Mouse (Mus musculus) midbrain, embryonic 16.5 days (tissue): ENCODE results near the gene Sorl1. TPM values are rescaled to one million over a fixed set of nuclear protein-coding genes. Genes with fewer than 3 reads are reported as not detected.

Experiments used
- ATAC-seq: fragments of 200-750 bp; cut with Nextera tagmentation; 2 replicates; pipeline ENCODE4 v1.8.0; 2017; ENCODE audit warnings: moderate TSS enrichment
- H3K27ac ChIP-seq: fragments of 300-500 bp; sonication (generic); 2 replicates; pipeline ENCODE4 v1.5.1; 2014; ENCODE audit warnings: mild to moderate bottlenecking, low read length, mixed read lengths
- H3K27me3 ChIP-seq: fragments of 300-500 bp; sonication (generic); 2 replicates; pipeline ENCODE4 v1.6.1; 2014; ENCODE audit warnings: low read depth, low read length, mixed read lengths; ENCODE audit not compliant: control insufficient read depth, insufficient read depth
- H3K36me3 ChIP-seq: fragments of 300-500 bp; sonication (generic); 2 replicates; pipeline ENCODE4 v1.6.1; 2014; ENCODE audit warnings: mild to moderate bottlenecking, low read length, moderate library complexity, mixed read lengths; ENCODE audit not compliant: control insufficient read depth, insufficient read depth
- H3K4me1 ChIP-seq: fragments of 300-500 bp; sonication (generic); 2 replicates; pipeline ENCODE4 v1.6.1; 2014; ENCODE audit warnings: mild to moderate bottlenecking, low read length, mixed read lengths; ENCODE audit not compliant: control insufficient read depth, insufficient read depth
- H3K4me2 ChIP-seq: fragments of 300-500 bp; sonication (generic); 2 replicates; pipeline ENCODE4 v1.6.1; 2014; ENCODE audit warnings: mild to moderate bottlenecking, low read length, mixed read lengths
- H3K4me3 ChIP-seq: fragments of 300-500 bp; sonication (generic); 2 replicates; pipeline ENCODE4 v1.5.1; 2014; ENCODE audit warnings: low read depth, mild to moderate bottlenecking, low read length, moderate library complexity, mixed read lengths
- H3K9ac ChIP-seq: fragments of 300-500 bp; sonication (generic); 2 replicates; pipeline ENCODE4 v1.6.1; 2014; ENCODE audit warnings: low read depth, low read length, mixed read lengths
- H3K9me3 ChIP-seq: fragments of 300-500 bp; sonication (generic); replicated peaks from 2 replicates; pipeline ENCODE4 v1.6.1; 2014; ENCODE audit warnings: mild to moderate bottlenecking, low read length, mixed read lengths; ENCODE audit not compliant: control insufficient read depth, poor library complexity, severe bottlenecking
- WGBS: fragments of 180-500 bp; shearing (Covaris S2); extraction: QIAGEN DNeasy Blood & Tissue Kit; methylation state at CpG from one replicate; pipeline ENCODE4 v1.1.7; 2014; 5-methylcytosine and 5-hydroxymethylcytosine counted together
- polyA plus RNA-seq: library from polyadenylated mRNA; unstranded; fragments of >200 nt; fragmentation: Nextera tagmentation; extraction: Ambion mirVana; gene quantifications from 2 replicates; pipeline ENCODE4 v1.2.1, GENCODE M21; 2015

Gene Sorl1
- polyA plus RNA-seq, 1 experiment from 2014 or later: 6.8 TPM

DNA sequence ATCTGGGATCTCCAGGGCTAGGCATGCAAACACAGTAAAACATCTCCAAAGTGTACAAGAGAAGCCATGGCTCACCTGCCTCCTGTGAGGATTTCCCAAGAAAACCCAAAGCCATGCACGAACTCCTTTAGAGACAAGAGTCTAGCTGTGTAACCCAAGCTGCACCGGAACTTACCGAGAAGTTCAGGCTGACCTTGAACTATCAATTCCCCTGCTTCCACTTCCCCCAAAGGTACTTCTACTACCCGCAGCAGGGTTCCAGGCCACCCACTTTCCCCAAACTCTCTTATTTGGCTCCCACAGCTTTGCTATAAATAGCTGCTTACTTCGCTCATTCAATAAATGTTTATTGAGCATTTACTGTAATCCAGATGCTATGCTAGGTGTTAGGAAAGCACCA lies 10.8 kb downstream of the Sorl1 start:
- Histone ChIP-seq H3K4me1 (peaks cover 7% of the 10 kb centered on the region; the same call in 1 of the 2 replicates), H3K9ac (no peak overlapping the region), H3K9me3 (no peaks in the 10 kb centered on the region), H3K4me3 (no peak overlapping the region), H3K36me3 (no peaks in the 10 kb centered on the region), H3K27me3 (no peaks in the 10 kb centered on the region), H3K27ac (no peak overlapping the region), H3K4me2 (no peak overlapping the region)
- WGBS: 95% methylated on average over 5 of the region's 5 CpGs
- no peak for ATAC-seq

DNA sequence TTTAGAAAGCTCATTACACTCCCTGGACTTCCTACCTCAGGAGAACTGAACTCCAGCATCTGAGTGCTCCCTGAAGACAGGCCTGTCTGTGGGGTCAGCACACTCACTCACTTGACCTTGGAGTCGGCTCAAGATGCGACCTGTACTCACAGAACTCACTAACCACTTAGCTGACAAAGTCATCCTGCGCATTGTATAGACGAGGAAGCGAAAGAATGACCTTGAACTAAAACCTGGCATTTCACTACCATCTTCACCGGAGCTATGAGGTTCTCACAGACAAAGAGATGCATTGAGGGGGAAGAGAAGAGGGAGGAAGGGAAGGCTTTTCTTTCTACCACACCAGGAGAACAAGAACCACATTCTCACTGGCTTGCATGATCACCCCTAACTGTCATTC lies 11.4 kb downstream of the Sorl1 start:
- 91% methylated on average over 6 of the region's 6 CpGs for WGBS
- no peak overlapping the region for H3K27ac ChIP-seq
- no peak overlapping the region for H3K9ac ChIP-seq
- ATAC-seq: no peak
- H3K9me3 ChIP-seq: no peaks in the 10 kb centered on the region
- H3K4me3 ChIP-seq: no peak overlapping the region
- peaks cover 7% of the 10 kb centered on the region; the same call in 1 of the 2 replicates for H3K4me1 ChIP-seq
- no peaks in the 10 kb centered on the region for H3K36me3 ChIP-seq
- no peaks in the 10 kb centered on the region for H3K27me3 ChIP-seq
- no peak overlapping the region for H3K4me2 ChIP-seq

DNA sequence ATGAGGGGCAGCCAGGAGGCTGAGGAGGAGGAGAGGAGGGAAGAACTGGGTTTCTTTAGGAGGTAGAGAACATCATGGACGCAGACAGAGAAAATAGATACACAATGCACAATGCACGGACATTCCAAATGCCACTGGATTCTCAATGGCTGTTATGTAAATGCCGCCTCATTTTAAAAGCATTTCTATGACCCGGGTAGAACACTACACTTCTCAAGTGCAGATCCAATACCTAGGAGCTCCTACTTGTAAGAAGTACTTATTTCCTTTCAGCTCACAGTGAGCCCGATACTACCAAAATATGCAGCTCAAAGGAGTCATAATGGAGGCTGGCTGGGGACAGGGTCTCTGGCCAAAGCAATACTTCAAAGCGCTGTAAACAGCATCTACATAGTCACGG lies 12.8 kb downstream of the Sorl1 start:
- H3K4me1 ChIP-seq: peaks cover 3% of the 10 kb centered on the region; the same call in 1 of the 2 replicates
- 88% methylated on average over 7 of the region's 7 CpGs for WGBS
- no peaks in the 10 kb centered on the region for H3K27me3 ChIP-seq
- no peak overlapping the region for H3K27ac ChIP-seq
- no peaks in the 10 kb centered on the region for H3K36me3 ChIP-seq
- H3K9me3 ChIP-seq: no peaks in the 10 kb centered on the region
- no peak overlapping the region for H3K9ac ChIP-seq
- no peak for ATAC-seq
- H3K4me3 ChIP-seq: no peak overlapping the region
- H3K4me2 ChIP-seq: no peak overlapping the region

DNA sequence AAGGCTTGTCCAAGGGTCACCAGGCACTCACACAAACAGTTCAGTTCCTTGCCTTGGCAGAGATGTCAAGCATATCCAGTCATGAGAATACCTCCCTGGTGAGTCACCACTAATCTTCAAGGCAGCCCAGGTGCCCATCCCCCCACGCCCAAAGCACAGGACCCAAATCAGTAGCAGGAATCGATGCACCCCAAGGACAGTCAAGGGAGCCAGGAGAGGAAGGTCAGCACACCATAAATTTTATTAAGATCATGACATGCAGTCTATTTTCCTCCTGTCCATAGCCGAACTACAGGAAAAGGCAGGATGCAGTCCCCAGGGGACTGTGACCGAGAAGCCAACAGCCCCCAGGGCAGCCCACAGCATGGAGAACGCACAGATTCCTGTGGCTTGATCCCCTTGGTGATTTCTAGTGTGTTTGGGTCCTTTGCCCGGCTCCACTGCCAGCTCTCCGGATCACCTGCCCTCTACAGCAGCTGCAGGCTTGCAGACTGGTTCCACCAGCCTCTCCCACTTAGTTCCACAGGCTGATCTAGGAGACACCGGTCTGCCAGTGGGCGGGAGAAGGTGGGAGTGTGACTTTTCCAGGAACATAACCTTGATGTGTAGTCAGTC lies 14.2 kb downstream of the Sorl1 start:
- Histone ChIP-seq H3K4me1 (0 out of 2 replicates have a peak, but pooled peaks cover 3% of the 10 kb centered on the region), H3K36me3 (no peaks in the 10 kb centered on the region), H3K9ac (no peak overlapping the region), H3K9me3 (no peaks in the 10 kb centered on the region), H3K27ac (no peak overlapping the region), H3K4me2 (no peak overlapping the region), H3K27me3 (no peaks in the 10 kb centered on the region), H3K4me3 (no peak overlapping the region)
- no peak for ATAC-seq
- WGBS: 65% methylated on average over 9 of the region's 9 CpGs

DNA sequence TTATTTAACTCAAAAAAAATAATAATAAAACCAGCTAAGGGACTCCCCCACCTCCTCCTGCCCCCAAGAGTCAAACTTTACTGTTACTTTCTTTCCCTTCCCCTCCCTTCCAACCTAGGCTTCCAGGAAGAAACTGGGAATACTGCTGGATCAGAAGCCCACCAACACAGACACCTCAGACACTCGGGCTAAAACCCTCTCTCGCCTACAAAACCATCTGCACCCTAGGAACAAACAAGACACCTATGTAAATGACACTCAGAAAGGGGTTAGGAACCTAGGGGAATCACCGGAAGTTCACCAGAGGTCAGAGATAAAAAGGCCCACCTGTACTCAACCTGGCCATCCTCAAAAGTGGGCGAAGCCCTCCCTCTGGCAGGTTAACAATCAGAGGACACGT lies 15.0 kb downstream of the Sorl1 start:
- H3K4me3 ChIP-seq: no peak overlapping the region
- 0 out of 2 replicates have a peak, but pooled peaks cover 3% of the 10 kb centered on the region for H3K4me1 ChIP-seq
- no peaks in the 10 kb centered on the region for H3K36me3 ChIP-seq
- H3K9ac ChIP-seq: no peak overlapping the region
- H3K27ac ChIP-seq: no peak overlapping the region
- 71% methylated on average over 5 of the region's 5 CpGs for WGBS
- no peak for ATAC-seq
- no peaks in the 10 kb centered on the region for H3K27me3 ChIP-seq
- no peak overlapping the region for H3K4me2 ChIP-seq
- no peaks in the 10 kb centered on the region for H3K9me3 ChIP-seq

DNA sequence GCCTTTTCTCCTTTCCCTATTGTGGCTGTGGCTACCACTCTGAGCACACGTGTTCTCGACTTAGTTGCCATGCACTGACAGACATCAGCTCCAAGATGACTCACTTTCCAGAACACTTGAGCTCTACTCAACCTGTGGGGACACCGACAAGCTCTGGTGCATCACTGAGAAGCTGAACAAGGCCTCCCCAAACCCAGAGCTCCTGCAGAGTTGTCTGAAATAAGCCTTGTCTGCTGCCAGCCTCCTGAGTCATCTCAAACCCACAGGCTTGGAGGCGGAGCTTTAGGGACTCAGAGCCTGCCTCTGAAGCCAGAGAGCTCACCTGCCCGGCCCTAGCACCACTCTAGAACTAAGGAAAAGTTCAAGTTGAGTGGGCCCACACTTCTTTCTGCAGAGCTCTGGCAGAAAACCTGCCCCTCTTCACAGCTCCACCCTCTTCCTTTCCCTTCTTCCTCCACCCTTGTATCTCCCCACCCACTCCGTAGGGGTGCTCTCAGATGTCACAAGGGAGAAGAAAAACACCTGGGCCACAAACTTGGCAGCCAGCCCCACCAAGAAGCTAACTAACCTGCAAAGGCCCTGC lies 15.6 kb downstream of the Sorl1 start:
- Histone ChIP-seq H3K27me3 (no peaks in the 10 kb centered on the region), H3K4me2 (no peak overlapping the region), H3K36me3 (no peaks in the 10 kb centered on the region), H3K4me3 (no peak overlapping the region), H3K9ac (no peak overlapping the region), H3K9me3 (no peaks in the 10 kb centered on the region), H3K4me1 (0 out of 2 replicates have a peak, but pooled peaks cover 3% of the 10 kb centered on the region), H3K27ac (no peak overlapping the region)
- ATAC-seq: no peak
- WGBS: 65% methylated on average over 6 of the region's 6 CpGs

DNA sequence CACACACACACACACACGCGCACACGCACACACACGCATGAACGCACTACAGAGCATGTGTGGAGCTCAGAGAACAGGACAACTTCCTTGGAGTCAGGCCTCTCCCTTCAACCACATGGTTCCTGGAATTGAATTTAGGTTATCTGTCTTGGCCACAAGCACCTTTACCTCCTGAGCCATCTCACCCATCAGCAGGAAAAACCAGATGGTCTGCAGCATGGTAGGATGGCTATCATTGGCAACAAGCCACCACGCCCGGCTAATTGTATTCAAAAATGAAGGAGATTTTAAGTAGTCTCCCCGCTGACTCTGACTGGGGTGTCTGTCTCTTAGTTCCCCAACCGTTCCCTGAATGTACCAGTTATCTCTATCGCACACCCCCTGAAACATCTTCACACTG lies 17.0 kb downstream of the Sorl1 start:
- no peaks in the 10 kb centered on the region for H3K36me3 ChIP-seq
- H3K27me3 ChIP-seq: no peaks in the 10 kb centered on the region
- no peak overlapping the region for H3K4me2 ChIP-seq
- no peak for ATAC-seq
- H3K9me3 ChIP-seq: no peaks in the 10 kb centered on the region
- H3K9ac ChIP-seq: no peak overlapping the region
- 90% methylated on average over 10 of the region's 10 CpGs for WGBS
- H3K4me3 ChIP-seq: no peak overlapping the region
- 0 out of 2 replicates have a peak, but pooled peaks cover 3% of the 10 kb centered on the region for H3K4me1 ChIP-seq
- H3K27ac ChIP-seq: no peak overlapping the region

DNA sequence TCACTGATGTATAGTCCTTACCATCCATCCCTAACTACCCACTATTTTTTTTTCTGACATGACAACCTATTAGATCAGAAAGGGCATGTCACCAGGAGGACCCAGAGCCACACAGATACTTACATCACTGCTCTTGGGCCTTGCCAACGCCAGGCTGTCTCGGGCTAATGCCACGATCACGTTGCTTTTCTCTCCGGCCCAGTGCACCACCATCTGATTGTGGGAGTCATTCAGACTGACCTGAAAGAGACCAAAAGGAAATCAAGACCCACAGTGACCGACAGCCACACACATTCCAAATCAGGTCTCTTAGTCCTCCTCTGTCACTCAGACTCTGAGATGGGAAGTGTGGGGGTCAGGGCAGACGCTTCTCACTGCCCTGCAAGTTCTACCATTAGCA lies 17.8 kb downstream of the Sorl1 start:
- H3K9ac ChIP-seq: no peak overlapping the region
- no peaks in the 10 kb centered on the region for H3K27me3 ChIP-seq
- 90% methylated on average over 7 of the region's 7 CpGs for WGBS
- no peak overlapping the region for H3K4me3 ChIP-seq
- H3K36me3 ChIP-seq: no peaks in the 10 kb centered on the region
- ATAC-seq: no peak
- no peak overlapping the region for H3K27ac ChIP-seq
- H3K4me1 ChIP-seq: 0 out of 2 replicates have a peak, but pooled peaks cover 3% of the 10 kb centered on the region
- no peaks in the 10 kb centered on the region for H3K9me3 ChIP-seq
- H3K4me2 ChIP-seq: no peak overlapping the region

DNA sequence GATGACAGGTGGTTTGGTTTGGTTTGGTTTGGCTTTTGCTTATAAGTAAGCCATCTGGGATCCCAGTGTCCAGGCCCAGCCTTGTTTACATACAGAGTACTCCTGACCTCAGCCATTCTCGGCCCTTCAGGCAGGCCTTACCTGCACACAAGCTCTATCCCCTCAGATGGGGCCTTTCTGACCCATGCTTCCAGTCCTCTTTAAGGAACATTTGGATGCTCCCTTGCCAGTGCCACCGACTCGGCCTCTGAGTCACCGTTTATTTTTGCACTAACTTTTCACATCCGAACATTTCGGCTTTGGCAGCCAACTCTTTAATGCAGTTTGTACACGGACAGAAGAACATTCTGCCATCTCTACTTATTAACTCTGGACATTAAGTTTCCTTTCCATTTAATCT lies 20.6 kb downstream of the Sorl1 start:
- no peaks in the 10 kb centered on the region for H3K4me1 ChIP-seq
- H3K27ac ChIP-seq: no peak overlapping the region
- H3K9me3 ChIP-seq: no peaks in the 10 kb centered on the region
- 95% methylated on average over 7 of the region's 7 CpGs for WGBS
- no peak overlapping the region for H3K4me3 ChIP-seq
- H3K4me2 ChIP-seq: no peak overlapping the region
- no peak for ATAC-seq
- no peaks in the 10 kb centered on the region for H3K27me3 ChIP-seq
- no peak overlapping the region for H3K9ac ChIP-seq
- no peaks in the 10 kb centered on the region for H3K36me3 ChIP-seq
